Mouse (Mus musculus) kidney, embryonic 16.5 days (tissue): ENCODE data around the gene Fxyd1. TPM values are rescaled to one million over a fixed set of nuclear protein-coding genes. Genes with fewer than 3 reads are reported as not detected.

Source experiments
- ATAC-seq: fragments of 200-750 bp; cut with Nextera tagmentation; 2 replicates; pipeline ENCODE4 v1.8.0; 2017; ENCODE audit warnings: moderate TSS enrichment; ENCODE audit not compliant: low FRiP score, low TSS enrichment
- H3K27ac ChIP-seq: fragments of 300-500 bp; sonication (generic); 2 replicates; pipeline ENCODE4 v1.5.1; 2014; ENCODE audit warnings: low read length
- H3K27me3 ChIP-seq: fragments of 300-500 bp; sonication (generic); 2 replicates; pipeline ENCODE4 v1.6.1; 2014; ENCODE audit warnings: low read length, control low read depth, mixed read lengths; ENCODE audit not compliant: insufficient read depth
- H3K36me3 ChIP-seq: fragments of 300-500 bp; sonication (generic); 2 replicates; pipeline ENCODE4 v1.6.1; 2014; ENCODE audit warnings: low read length, control low read depth, mixed read lengths; ENCODE audit not compliant: insufficient read depth
- H3K4me1 ChIP-seq: fragments of 300-500 bp; sonication (generic); 2 replicates; pipeline ENCODE4 v1.6.1; 2014; ENCODE audit warnings: low read length, control low read depth, mixed read lengths; ENCODE audit not compliant: insufficient read depth
- H3K4me2 ChIP-seq: fragments of 300-500 bp; sonication (generic); replicated peaks from 2 replicates; pipeline ENCODE4 v1.6.1; 2014; ENCODE audit warnings: low read depth, low read length
- H3K4me3 ChIP-seq: fragments of 300-500 bp; sonication (generic); 2 replicates; pipeline ENCODE4 v1.5.1; 2014; ENCODE audit warnings: mild to moderate bottlenecking, low read length
- H3K9ac ChIP-seq: fragments of 300-500 bp; sonication (generic); replicated peaks from 2 replicates; pipeline ENCODE4 v1.6.1; 2014; ENCODE audit warnings: low read length
- H3K9me3 ChIP-seq: fragments of 300-500 bp; sonication (generic); 2 replicates; pipeline ENCODE4 v1.6.1; 2016; ENCODE audit warnings: low read length, control low read depth
- WGBS: fragments of 180-500 bp; shearing (Covaris S2); extraction: QIAGEN DNeasy Blood & Tissue Kit; methylation state at CpG from one replicate; pipeline ENCODE4 v1.1.7; 2014; 5-methylcytosine and 5-hydroxymethylcytosine counted together
- polyA plus RNA-seq: library from polyadenylated mRNA; unstranded; fragments of >200 nt; fragmentation: Nextera tagmentation; extraction: Ambion mirVana; gene quantifications from 2 replicates; pipeline ENCODE4 v1.2.1, GENCODE M21; 2015

Gene Fxyd1
- polyA plus RNA-seq, 1 experiment from 2014 or later: 48.3 TPM

DNA sequence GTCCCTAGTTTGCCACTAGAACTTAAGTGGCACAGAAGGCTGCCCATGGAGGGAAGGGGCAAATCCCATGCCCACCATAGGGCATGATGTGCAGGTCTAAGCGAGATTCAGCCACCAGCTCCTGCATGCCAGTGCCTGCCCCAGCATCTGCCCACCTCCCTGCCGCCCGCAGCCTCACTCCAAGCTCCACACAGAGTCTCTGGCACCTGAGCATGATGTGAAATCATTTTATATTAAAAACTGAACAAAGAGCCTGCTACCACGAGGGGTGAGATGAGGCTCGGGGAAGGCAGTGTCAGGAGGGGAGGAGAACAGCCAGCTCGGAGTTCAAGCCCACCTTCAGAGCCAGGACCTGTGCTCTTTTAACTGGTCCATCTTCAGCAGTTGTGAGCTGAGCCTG is 13.3 kb upstream of the Fxyd1 start:
- Histone ChIP-seq H3K4me3 (no peak overlapping the region), H3K9me3 (no peaks in the 10 kb centered on the region), H3K27ac (no peak overlapping the region), H3K9ac (no peak overlapping the region), H3K4me1 (peaks cover 23% of the 10 kb centered on the region), H3K4me2 (no peak overlapping the region), H3K36me3 (no peaks in the 10 kb centered on the region), H3K27me3 (no peaks in the 10 kb centered on the region)
- 83% methylated on average over 6 of the region's 6 CpGs for WGBS
- no peak for ATAC-seq

DNA sequence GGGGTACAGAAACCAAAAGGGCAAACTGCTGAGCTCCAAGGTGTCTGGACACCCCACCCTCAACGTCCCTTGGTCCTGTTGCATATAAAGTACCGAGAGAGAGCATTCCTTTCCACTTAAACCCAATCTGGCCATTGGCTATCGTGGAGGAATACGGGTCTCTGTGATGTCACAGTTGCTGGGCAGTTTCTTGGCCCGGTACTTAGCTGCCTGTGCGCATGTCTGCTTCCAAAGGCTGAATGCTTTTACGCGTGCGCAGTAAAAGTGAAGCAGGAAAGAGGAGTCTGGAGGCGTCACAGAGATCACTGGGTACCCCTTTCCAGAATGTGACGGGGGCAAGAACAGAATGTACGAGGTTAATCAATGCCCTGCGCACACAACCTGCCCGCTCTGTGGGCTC is 12.5 kb upstream of the Fxyd1 start:
- Histone ChIP-seq H3K4me1 (peaks cover 23% of the 10 kb centered on the region), H3K4me2 (no peak overlapping the region), H3K27ac (no peak overlapping the region), H3K9ac (no peak overlapping the region), H3K36me3 (no peaks in the 10 kb centered on the region), H3K27me3 (no peaks in the 10 kb centered on the region), H3K4me3 (no peak overlapping the region), H3K9me3 (no peaks in the 10 kb centered on the region)
- ATAC-seq: no peak
- WGBS: 76% methylated on average over 14 of the region's 14 CpGs

DNA sequence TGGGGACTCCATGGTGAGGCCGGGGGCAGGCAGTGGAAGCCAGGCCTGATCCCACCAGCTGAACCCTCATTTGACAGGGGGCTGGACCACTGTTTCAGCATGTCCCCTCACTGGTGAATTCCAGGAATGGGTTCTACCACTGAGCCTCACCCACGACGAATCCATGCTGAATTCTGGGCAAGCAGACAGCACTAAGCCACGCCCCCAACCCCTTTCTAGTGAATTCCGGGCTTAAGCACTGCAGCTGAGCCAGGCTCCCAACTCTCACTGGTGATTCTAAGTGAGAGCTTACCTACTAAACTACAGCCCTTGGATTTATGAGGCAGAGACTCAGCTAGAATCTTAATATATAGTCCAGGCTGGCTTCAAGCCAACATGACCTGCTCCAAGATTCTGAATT is 10.8 kb upstream of the Fxyd1 start:
- H3K36me3 ChIP-seq: no peaks in the 10 kb centered on the region
- H3K9ac ChIP-seq: no peak overlapping the region
- no peaks in the 10 kb centered on the region for H3K9me3 ChIP-seq
- ATAC-seq: peak; percentile 24; the same call in 1 of the 2 replicates
- no peak overlapping the region for H3K4me2 ChIP-seq
- peaks cover 19% of the 10 kb centered on the region for H3K4me1 ChIP-seq
- 37% methylated on average over 5 of the region's 5 CpGs for WGBS
- no peak overlapping the region for H3K27ac ChIP-seq
- no peaks in the 10 kb centered on the region for H3K27me3 ChIP-seq
- no peak overlapping the region for H3K4me3 ChIP-seq

DNA sequence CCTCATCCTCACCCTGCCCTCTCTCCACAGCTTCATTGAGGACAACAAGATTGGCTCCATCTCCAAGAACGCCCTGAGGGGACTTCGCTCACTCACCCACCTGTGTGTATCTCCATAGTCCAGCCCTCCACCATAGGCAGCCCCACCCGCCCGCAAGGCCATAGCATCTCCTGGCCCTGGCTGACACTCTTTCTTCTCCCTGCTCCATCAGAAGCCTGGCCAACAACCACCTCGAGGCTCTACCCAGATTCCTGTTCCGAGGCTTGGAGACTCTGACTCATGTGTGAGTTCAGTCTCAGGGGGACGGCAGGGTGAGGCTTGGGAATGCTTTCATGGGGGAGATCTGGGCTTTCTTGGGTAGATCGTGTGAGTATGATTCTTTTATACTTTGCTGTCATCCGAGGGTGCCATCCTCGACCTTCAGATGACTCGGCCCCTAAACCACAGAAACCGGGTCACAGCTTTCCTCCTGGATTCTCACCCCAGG is 6.1 kb upstream of the Fxyd1 start:
- no peak overlapping the region for H3K9ac ChIP-seq
- no peaks in the 10 kb centered on the region for H3K9me3 ChIP-seq
- H3K27me3 ChIP-seq: no peaks in the 10 kb centered on the region
- H3K4me1 ChIP-seq: peaks cover 8% of the 10 kb centered on the region
- WGBS: 83% methylated on average over 12 of the region's 12 CpGs
- H3K27ac ChIP-seq: no peak overlapping the region
- H3K36me3 ChIP-seq: no peaks in the 10 kb centered on the region
- no peak overlapping the region for H3K4me3 ChIP-seq
- no peak for ATAC-seq
- no peak overlapping the region for H3K4me2 ChIP-seq

DNA sequence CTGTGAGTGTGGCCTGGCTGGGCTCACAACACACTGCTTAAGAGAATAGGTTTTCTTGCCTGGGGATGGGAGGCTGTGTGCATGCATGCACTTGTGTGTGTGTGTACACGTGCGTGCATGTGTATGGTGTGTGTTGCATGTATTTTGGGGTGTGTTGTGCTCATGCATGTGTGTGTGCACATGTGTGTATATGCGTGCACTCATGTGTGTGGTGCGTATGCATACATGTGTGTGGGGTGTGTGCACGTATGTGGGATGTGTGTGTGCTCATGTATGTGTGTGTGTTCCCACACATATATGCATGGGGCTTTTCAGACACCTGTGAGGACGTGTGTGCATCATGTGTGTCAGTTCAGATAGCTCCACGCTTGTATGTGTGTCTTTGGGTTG is 3.6 kb upstream of the Fxyd1 start:
- H3K27me3 ChIP-seq: no peaks in the 10 kb centered on the region
- H3K36me3 ChIP-seq: no peaks in the 10 kb centered on the region
- H3K9me3 ChIP-seq: no peaks in the 10 kb centered on the region
- no peak for ATAC-seq
- WGBS: 90% methylated on average over 7 of the region's 7 CpGs
- no peak overlapping the region for H3K4me3 ChIP-seq
- H3K4me1 ChIP-seq: no peaks in the 10 kb centered on the region
- H3K27ac ChIP-seq: no peak overlapping the region
- no peak overlapping the region for H3K9ac ChIP-seq
- no peak overlapping the region for H3K4me2 ChIP-seq

DNA sequence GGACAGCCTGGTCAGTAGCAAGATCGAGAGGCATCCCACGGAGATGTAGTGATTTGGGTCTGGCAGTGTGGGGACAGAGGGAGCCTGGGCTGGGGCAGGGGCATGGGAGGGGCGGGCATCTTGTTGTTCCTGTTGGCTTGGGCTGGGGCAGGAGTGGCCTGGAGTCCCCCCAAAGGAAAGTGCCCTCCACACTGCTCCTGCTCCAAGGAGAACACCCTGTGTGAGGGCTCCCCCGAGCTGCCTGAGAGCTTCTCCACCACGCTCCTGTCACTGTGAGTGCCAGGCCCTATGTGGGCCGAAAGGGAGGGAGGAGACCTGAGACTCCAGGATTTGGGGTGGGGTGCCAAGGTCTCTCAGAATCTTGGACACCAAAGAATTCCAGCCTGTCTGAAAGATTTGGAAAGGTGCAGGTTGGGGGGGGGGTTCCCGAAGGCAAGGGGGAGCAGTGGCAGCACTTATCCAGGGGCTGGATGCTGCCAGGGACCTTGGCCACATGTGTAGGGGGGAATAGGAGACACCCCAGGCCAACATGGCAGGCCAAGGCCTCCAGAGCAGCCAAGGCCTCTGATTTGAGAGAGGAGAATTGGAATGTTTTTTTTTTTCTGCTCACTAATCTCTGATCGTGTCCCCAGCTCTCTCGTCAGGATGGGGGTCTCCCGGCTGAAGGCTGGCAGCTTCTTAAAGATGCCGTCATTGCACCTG is 3.1 kb upstream of the Fxyd1 start:
- H3K4me2 ChIP-seq: no peak overlapping the region
- 75% methylated on average over 11 of the region's 11 CpGs for WGBS
- no peaks in the 10 kb centered on the region for H3K36me3 ChIP-seq
- H3K4me1 ChIP-seq: peaks cover 5% of the 10 kb centered on the region
- H3K9ac ChIP-seq: no peak overlapping the region
- H3K4me3 ChIP-seq: no peak overlapping the region
- no peaks in the 10 kb centered on the region for H3K27me3 ChIP-seq
- no peaks in the 10 kb centered on the region for H3K9me3 ChIP-seq
- H3K27ac ChIP-seq: no peak overlapping the region
- no peak for ATAC-seq

DNA sequence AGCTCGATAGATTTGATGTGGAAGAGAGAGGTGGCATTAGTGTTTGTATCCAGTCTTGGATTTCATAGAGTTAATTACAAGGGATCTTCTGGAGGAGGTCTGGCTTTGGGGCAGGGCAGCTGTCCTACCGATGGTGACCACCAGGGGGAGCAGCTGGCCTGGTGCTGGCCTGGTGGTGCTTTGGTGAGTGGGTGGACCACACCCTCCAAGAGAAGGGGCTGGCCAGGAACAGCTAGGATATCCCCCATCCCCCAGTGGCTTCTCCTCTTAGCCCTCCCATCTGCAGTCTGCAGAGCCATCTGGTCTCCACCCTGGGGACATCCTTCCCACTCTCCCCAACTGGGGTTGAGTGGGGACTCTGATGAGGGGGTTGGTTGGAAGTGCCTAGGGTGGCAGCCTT is 2.1 kb upstream of the Fxyd1 start, which contains the start of gene Lgi4:
TSS of gene Lgi4 (plus strand) at position 235 of the 400 bp plus-strand sequence.
- Histone ChIP-seq H3K4me3 (no peak within 1 kb of the TSS), H3K9me3 (no peaks in the 10 kb centered on the region), H3K4me1 (peaks cover 14% of the 10 kb centered on the region), H3K27me3 (peaks cover 6% of the 10 kb centered on the region; the same call in 1 of the 2 replicates), H3K9ac (no peak within 1 kb of the TSS), H3K27ac (no peak within 1 kb of the TSS), H3K4me2 (no peak within 1 kb of the TSS), H3K36me3 (no peaks in the 10 kb centered on the region)
- 3% methylated on average over 2 of the region's 2 CpGs for WGBS
- peak; percentile 44 for ATAC-seq

DNA sequence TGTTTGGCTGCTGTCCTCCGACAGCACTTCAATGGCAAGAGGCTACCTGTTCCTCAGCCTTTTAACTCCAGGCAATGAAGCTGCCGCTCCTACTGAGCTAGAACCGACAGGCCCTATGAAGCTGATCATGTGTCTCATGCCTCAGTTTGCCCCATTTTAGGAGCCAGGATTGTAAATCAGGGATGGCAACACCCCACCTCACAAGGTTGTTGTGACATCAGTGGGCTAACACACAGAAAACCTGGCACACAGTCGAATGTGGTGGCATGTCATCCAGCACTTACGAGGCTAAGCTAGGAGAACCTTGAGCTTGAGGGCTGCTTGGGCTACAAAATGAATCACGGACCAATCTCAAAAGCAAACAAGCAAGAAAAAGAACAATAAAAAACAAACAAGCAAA is 1.2 kb upstream of the Fxyd1 start:
- Histone ChIP-seq H3K4me3 (no peak overlapping the region), H3K27me3 (peaks cover 15% of the 10 kb centered on the region), H3K9ac (no peak overlapping the region), H3K36me3 (no peaks in the 10 kb centered on the region), H3K9me3 (no peaks in the 10 kb centered on the region), H3K4me2 (no peak overlapping the region), H3K27ac (no peak overlapping the region), H3K4me1 (peaks cover 19% of the 10 kb centered on the region)
- WGBS: 85% methylated on average over 6 of the region's 6 CpGs
- no peak for ATAC-seq

DNA sequence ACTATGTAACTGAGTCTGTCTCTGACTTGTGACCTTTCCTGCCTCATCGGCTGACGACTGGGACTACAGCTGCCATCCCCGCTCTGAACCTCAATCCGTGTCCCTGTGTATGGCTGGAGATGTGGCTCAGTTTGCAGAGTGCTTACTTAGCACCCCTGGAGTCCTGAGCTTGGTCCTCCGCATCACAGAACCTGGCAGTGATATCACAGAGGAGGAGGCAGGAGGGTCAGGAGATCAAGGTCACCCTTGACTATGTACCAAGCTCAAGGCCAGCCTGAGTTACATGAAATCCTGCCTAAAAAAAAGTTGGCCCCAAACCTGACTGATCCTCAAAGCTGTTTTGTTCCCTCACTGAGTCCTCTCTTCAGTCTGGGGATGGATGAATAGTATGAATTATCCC is 731 bp upstream of the Fxyd1 start:
- H3K4me1 ChIP-seq: peaks cover 24% of the 10 kb centered on the region
- ATAC-seq: no peak
- peaks cover 19% of the 10 kb centered on the region for H3K27me3 ChIP-seq
- no peak overlapping the region for H3K4me3 ChIP-seq
- H3K9ac ChIP-seq: no peak overlapping the region
- no peaks in the 10 kb centered on the region for H3K9me3 ChIP-seq
- no peaks in the 10 kb centered on the region for H3K36me3 ChIP-seq
- no peak overlapping the region for H3K27ac ChIP-seq
- H3K4me2 ChIP-seq: no peak overlapping the region
- 62% methylated on average over 5 of the region's 5 CpGs for WGBS

DNA sequence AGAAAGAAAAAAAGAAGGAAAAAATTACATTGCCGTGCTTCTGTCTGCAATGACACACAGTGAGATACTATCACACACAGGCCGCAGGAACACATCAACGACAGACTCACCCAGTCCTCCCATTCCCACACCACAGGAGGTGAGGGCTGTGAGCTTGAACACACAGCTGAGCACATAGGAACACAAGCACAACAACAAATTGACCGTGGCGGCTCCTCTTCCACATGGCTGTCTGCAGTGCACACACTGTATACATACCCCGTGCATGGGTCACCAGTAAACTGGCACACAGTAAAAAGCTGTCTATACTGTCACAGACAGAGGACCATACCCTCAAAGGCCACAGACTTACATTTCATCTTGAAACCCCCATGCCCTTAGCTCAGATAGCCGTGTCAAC is 551 bp downstream of the Fxyd1 start:
- no peak overlapping the region for H3K27ac ChIP-seq
- no peak overlapping the region for H3K9ac ChIP-seq
- H3K4me2 ChIP-seq: no peak overlapping the region
- no peaks in the 10 kb centered on the region for H3K36me3 ChIP-seq
- no peak overlapping the region for H3K4me3 ChIP-seq
- peaks cover 37% of the 10 kb centered on the region for H3K4me1 ChIP-seq
- H3K27me3 ChIP-seq: peaks cover 32% of the 10 kb centered on the region
- 66% methylated on average over 7 of the region's 7 CpGs for WGBS
- no peak for ATAC-seq
- no peaks in the 10 kb centered on the region for H3K9me3 ChIP-seq
